ENCODE assay signal across 7 mouse cellular contexts in the genomic region with DNA sequence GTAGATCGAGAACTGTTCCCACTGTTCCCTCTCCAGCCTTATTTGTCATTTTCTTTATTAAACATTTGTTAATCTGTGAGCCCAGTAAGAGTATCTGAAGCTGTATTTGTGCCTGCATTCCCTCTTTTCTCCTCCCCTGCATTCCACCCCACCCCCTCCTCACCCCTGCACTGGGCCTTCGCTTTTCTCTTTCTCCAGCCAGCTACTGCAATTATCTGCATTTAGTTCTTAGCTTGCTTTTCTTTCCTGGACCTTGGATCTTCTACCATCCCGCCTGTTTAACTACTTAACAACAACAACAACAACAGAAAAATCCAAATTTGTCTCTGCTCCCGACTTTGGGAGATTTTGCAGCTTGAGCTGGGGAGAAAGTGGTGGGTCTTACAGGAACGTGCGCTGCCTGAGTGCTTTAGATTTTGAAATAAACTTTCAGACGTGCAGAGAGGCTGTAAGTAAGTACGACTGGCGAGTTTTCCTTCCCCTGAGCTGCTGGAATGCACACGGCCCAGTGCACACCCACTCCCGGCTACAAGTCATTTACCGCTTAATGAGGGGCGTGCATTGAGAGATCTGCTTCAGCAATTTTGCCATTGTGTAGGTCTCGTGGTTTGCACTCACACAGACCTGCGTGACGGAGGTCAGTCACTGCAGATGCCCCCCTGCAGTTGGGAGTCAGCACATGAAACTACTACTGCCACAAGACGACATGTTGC. TPM values are rescaled to one million over a fixed set of nuclear protein-coding genes. Genes with fewer than 3 reads are reported as not detected.
DNase-seq lines count a peak whose midpoint lies in the region; ATAC-seq and TF ChIP-seq lines count a peak whose summit lies in the region.

No protein-coding gene starts in this region.

- WGBS in forebrain, embryonic 12.5 days, result 6% methylated on average over 17 of the region's 17 CpGs
- WGBS in midbrain, postnatal 0 days, result 22% methylated on average over 17 of the region's 17 CpGs

- peak; percentile 77 for ATAC-seq in forebrain, embryonic 12.5 days (ENCODE audit: low FRiP score)
- no peak for ATAC-seq in midbrain, postnatal 0 days (ENCODE audit: low FRiP score)
- no peak for ATAC-seq in activated CD4-positive, CD25-positive, alpha-beta regulatory T cell, adult 4 months

- no peak overlapping the region for H3K4me3 ChIP-seq in forebrain, embryonic 12.5 days (replicated peaks)
- no peak overlapping the region for H3K4me3 ChIP-seq in midbrain, postnatal 0 days (ENCODE audit: low read depth, low read length)

- TF ChIP-seq CTCF in midbrain, postnatal 0 days (IDR thresholded peaks at IDR 0.05), result no peak

- H3K27ac ChIP-seq in forebrain, embryonic 12.5 days, result peak overlapping the region; percentile 76
- H3K27ac ChIP-seq in midbrain, postnatal 0 days (ENCODE audit: low read depth, low read length), result no peak overlapping the region

- H3K4me2 ChIP-seq in forebrain, embryonic 12.5 days, result peak overlapping the region; percentile 33
- H3K4me2 ChIP-seq in midbrain, postnatal 0 days (ENCODE audit: low read depth, low read length, poor library complexity, severe bottlenecking), result no peak overlapping the region

- H3K9me3 ChIP-seq in forebrain, embryonic 12.5 days, result no peaks in the 10 kb centered on the region
- H3K9me3 ChIP-seq in midbrain, postnatal 0 days (ENCODE audit: low read length), result no peaks in the 10 kb centered on the region

- peak; percentile 5 for DNase-seq in embryo, embryonic 11.5 days (ENCODE audit: low read depth, low spot score)
- peak; percentile 24 for DNase-seq in kidney, adult 9 months
- peak; percentile 13 for DNase-seq in midbrain, postnatal 0 days (ENCODE audit: low spot score)
- no peak for DNase-seq in cerebellum, postnatal 25 days
- no peak for DNase-seq in right cerebral cortex, postnatal 4 days

- no peak overlapping the region for H3K9ac ChIP-seq in forebrain, embryonic 12.5 days
- H3K9ac ChIP-seq in midbrain, postnatal 0 days (replicated peaks; ENCODE audit: low read length, poor library complexity, severe bottlenecking), result no peak overlapping the region

- H3K4me1 ChIP-seq in forebrain, embryonic 12.5 days, result peaks cover 21% of the 10 kb centered on the region
- no peaks in the 10 kb centered on the region for H3K4me1 ChIP-seq in midbrain, postnatal 0 days (ENCODE audit: insufficient read depth, low read length)

- no peaks in the 10 kb centered on the region for H3K27me3 ChIP-seq in forebrain, embryonic 12.5 days
- no peaks in the 10 kb centered on the region for H3K27me3 ChIP-seq in midbrain, postnatal 0 days (ENCODE audit: insufficient read depth, low read length)

- no peaks in the 10 kb centered on the region for H3K36me3 ChIP-seq in forebrain, embryonic 12.5 days (replicated peaks)
- no peaks in the 10 kb centered on the region for H3K36me3 ChIP-seq in midbrain, postnatal 0 days (ENCODE audit: insufficient read depth, low read length)

RNA-seq across cellular contexts. Expression of a gene that starts 13.5 kb away (rescaled TPM):
- 11.2 and 11.7 TPM in 2 replicates for polyA plus RNA-seq in forebrain, embryonic 12.5 days (2016; fragmentation: Nextera tagmentation; extraction: Ambion mirVana)
- total RNA-seq in midbrain, postnatal 0 days (2014; rRNA removed), result 19.7 and 20.2 TPM in 2 replicates
- 4.8 and 5.5 TPM in 2 replicates for polyA plus RNA-seq in midbrain, postnatal 0 days (2015; fragmentation: Nextera tagmentation; extraction: Ambion mirVana)
- polyA plus RNA-seq in activated CD4-positive, CD25-positive, alpha-beta regulatory T cell, adult 4 months (2017; shearing (Covaris generic)), result 1 to 10 TPM; 1.6 to 2.1 TPM

Comparison
In these comparisons a context has a peak if more than half of its experiments do, and no peak if none do; other contexts are left out.
1. DNase-seq: peak in embryo, embryonic 11.5 days (single experiment), kidney, adult 9 months (single experiment) and midbrain, postnatal 0 days (single experiment); none in cerebellum, postnatal 25 days (0 of 2) and right cerebral cortex, postnatal 4 days (single experiment).